Mouse (Mus musculus): ENCODE measurements at regions not wholly inside any gene's neighbourhood (a gene's known extent, or its start where the extent isn't known, plus 50 kb on each side); places are given as distances from the start of the nearest gene placed in this dataset.

- DNase-seq (ENCODE audit: extremely low spot score, low read depth, low spot score) = no peak
Observed at GRCm38 (mm10) chr14:25263121-25263520, 195.9 kb upstream of the Zmiz1 start.

DNA sequence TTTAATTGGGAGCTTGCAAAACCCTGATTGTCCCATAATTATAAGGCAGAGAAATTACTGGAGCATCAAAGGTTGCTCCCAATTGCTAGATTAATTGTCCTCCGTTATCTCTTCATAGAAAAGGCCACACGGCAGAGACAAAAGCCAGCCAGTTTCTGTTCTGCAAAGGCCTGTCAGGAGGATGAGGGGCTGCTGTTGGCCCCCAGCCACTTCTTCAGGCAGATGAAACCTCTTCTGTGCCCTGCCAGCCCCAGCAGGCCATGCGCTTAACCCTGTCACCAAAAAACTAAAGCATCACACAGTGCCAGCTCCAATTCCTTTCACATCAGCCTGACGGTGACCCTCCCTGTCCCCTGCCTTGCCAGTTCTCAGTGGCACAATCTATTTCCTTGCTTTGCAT is 192.1 kb upstream of the Zmiz1 start:
- no peak for DNase-seq (ENCODE audit: extremely low spot score, low read depth, low spot score)

- DNase-seq (ENCODE audit: extremely low spot score, low read depth, low spot score) = no peak
Observed at GRCm38 (mm10) chr14:25268090-25268631, 190.8 kb upstream of the Zmiz1 start.

DNA sequence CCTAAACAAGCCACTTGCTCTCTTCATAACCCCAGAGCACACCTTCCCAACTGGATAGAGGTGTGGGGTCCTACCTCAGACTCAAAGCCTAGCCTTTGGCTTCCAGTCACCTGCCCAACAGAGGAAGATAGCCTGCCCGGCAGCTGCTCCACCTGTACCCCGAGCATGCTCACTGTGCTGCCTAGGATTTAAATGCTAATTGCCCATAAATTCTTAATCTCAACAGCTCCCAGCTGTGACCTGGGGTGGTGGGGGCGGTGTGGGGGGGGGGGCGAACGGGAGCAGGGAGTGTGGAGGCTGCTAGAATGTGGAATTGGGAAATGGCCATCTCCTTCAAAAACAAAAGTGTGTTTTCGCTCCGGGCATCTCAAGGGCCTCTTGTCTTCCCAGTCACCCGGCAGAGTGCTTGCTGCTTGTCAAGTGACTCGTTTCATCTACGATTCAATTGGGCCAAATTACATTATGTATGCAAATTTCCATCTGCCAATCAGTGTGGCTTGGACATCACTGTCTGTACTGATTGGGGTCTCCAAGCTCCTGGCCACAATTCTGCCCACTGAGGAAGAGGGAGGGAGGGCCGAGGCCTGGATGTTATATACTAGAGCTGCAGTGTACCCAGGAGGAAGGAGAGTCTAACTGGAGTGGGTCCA is 188.6 kb upstream of the Zmiz1 start:
- DNase-seq (ENCODE audit: extremely low spot score, low read depth, low spot score) = no peak

DNA sequence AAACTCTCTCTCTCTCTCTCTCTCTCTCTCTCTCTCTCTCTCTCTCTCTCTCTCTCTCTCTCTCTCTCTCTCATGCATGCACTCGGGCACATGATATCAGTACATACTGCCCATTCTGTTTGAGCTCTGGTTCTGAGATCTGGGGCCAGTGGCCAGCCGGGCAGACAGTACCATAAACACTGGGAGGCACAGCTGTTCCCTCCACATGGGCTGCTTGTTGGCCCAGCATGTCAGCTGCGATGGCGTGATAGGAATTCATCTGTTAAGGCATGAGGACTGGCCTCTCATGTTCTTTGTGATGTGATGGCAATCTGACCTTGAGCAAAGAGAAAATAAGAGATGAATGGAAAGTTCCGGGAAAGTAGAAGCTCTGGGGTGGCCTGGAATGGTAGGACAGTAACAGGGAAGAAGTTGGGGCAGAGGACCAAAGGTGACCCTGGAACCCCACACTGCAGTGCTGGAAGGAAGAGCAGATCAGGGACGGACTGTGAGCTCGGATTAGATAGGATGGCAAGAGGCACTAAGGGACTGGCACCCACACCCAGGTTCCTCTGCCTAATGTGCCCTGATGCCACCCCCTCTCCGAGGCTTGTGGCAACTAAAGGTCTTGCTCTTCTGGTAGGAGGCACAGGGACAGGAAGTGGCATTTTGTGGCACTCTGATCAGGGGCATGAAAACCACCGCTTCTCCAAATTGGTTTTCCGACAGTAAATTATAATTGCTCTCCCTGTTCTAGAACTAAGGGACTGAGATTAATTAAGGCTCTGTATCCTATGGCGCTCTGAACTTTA is 186.4 kb upstream of the Zmiz1 start:
- DNase-seq (ENCODE audit: extremely low spot score, low read depth, low spot score) = no peak

- no peak for DNase-seq (ENCODE audit: extremely low spot score, low read depth, low spot score)
Observed at GRCm38 (mm10) chr14:25279751-25280150, 179.2 kb upstream of the Zmiz1 start.

GRCm38 (mm10) chr14:25292557-25292956 is 166.4 kb upstream of the Zmiz1 start:
- no peak for DNase-seq (ENCODE audit: extremely low spot score, low read depth, low spot score)

DNA sequence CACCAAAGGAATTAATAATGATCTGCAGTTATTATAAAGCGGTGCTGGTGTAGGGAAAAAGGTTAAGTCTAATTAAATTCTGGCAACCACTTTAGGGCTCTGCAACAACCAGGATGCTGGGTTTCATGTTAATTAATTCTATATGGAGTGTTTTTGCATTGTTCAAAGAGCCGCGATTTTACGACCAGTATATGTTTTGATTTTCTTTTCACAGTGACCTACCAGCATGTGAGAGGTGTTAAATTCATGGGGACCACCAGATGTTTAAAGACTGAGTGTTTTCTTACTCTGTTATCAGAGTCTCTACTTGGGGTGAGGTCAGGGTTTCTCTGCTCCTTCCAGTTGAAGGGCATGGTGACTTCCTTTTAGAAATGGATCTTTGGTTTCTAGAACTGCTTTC is 164.8 kb upstream of the Zmiz1 start:
- DNase-seq (ENCODE audit: extremely low spot score, low read depth, low spot score) = no peak

GRCm38 (mm10) chr14:25295688-25296350 is 163.2 kb upstream of the Zmiz1 start:
- DNase-seq (ENCODE audit: extremely low spot score, low read depth, low spot score) = no peak

DNA sequence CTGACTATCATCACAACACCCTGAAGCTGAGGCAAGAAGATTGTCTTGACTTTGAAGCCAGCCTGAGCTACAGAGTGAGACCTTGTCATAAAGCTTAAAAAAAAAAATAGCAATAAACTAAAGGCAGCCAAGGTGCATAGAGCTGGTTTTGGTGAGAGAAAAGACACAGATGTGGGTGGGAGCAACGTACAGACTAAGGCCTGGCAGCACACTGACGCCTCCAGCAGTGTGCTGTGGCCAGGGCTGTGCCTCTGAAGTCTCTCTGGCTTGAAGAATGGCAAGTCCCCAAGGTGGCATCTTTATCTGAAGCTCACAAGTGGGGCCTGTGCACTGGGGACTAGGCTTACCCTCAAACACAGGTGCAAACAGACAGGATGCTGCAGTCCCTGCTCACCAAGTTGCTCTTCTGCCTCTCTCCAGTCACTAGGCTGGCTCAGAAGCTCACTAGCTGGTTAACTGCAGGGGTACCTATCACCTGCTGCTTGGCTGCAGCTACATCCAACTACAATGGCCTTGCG is 159.3 kb upstream of the Zmiz1 start:
- DNase-seq (ENCODE audit: extremely low spot score, low read depth, low spot score) = no peak

- DNase-seq (ENCODE audit: extremely low spot score, low read depth, low spot score) = no peak
Observed at GRCm38 (mm10) chr14:25301336-25302031, 157.5 kb upstream of the Zmiz1 start.

- no peak for DNase-seq (ENCODE audit: extremely low spot score, low read depth, low spot score)
Observed at GRCm38 (mm10) chr14:25304391-25304851, 154.6 kb upstream of the Zmiz1 start.

GRCm38 (mm10) chr14:25306166-25306565 is 152.8 kb upstream of the Zmiz1 start:
- DNase-seq (ENCODE audit: extremely low spot score, low read depth, low spot score) = no peak

- DNase-seq (ENCODE audit: extremely low spot score, low read depth, low spot score) = no peak
Observed at GRCm38 (mm10) chr14:25306961-25307654, 151.9 kb upstream of the Zmiz1 start.

DNA sequence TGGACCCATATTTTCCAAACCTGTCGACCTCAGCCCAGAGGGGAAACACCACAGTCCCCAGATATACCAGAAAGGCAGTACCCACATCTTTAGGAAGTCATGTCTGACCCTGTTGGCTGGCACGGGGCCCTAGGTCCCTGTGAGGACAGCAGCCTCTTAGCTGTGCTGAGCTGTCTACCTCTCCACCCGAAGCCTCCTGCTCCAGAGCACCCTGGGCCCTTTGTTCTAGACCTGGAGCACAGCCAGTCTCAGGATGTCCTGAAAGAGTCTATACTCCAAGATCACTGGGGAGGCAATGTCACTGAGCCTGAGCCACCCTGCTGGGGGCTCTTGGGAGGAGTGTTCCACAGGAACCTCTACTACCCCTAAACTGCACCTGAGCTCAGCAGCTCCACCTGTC is 150.9 kb upstream of the Zmiz1 start:
- DNase-seq (ENCODE audit: extremely low spot score, low read depth, low spot score) = no peak

DNA sequence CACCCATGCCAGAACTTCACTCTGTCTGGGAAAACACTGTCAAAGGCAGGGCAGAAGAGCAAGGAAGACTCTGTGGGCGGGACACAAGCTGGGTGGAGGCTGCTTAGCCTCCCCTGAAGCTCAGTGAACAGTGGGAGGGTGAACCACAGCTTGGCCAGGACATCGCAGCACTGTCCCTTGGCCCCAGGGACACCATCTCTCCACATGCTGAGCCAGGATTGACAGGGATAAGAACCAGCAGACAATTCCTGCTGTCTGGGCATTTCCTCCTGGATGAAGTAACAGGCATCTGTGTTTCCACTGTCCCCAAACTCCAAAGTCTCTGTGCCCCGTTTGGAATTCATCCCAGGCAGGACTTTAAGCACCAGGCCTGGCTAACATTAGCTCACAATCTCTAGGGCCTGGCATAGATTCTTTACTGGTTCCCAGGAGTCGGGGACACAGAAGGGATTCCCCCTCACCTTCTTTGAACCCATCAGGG is 148.3 kb upstream of the Zmiz1 start:
- DNase-seq (ENCODE audit: extremely low spot score, low read depth, low spot score) = no peak

DNA sequence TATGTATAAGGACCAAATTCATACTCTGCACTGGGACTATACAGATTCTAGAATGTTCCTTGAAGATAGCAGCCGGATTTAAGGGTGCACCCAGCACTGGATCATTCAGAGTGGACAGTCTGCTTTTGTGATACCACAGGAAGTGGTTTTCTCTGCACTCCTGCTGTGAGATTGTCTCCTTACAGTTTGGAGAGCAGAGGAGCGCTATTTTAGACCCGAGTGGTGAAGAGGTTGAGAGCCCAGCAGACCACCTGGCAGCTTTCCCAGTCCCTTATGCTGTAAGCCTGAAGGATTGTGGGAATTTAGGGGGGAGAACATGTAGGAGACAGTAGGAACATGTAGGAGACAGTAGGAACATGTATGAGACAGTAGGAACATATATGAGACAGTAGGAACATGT is 147.5 kb upstream of the Zmiz1 start:
- DNase-seq (ENCODE audit: extremely low spot score, low read depth, low spot score) = no peak

GRCm38 (mm10) chr14:25312135-25312534 is 146.8 kb upstream of the Zmiz1 start:
- DNase-seq (ENCODE audit: extremely low spot score, low read depth, low spot score) = no peak

- DNase-seq (ENCODE audit: extremely low spot score, low read depth, low spot score) = no peak
Observed at GRCm38 (mm10) chr14:25312814-25313426, 146.1 kb upstream of the Zmiz1 start.
